Mouse (Mus musculus): ENCODE results near the gene Arpp19. TPM values are rescaled to one million over a fixed set of nuclear protein-coding genes. Genes with fewer than 3 reads are reported as not detected.

Gene Arpp19
- polyA plus RNA-seq, 1 experiment from 2014 or later, result 209 TPM

- Histone ChIP-seq H3K9ac (replicated peaks; ENCODE audit: low read depth, low read length) (peak overlapping the region; percentile 96), H3K4me2 (ENCODE audit: low read depth, low read length) (peak overlapping the region; percentile 70), H3K27me3 (ENCODE audit: control insufficient read depth, insufficient read depth, low read length) (no peaks in the 10 kb centered on the region), H3K27ac (ENCODE audit: low read depth, low read length) (no peak overlapping the region; the same call in 1 of the 2 replicates), H3K4me3 (ENCODE audit: low read depth, low read length) (peak overlapping the region; percentile 89), H3K9me3 (ENCODE audit: control insufficient read depth, low read length) (no peaks in the 10 kb centered on the region), H3K36me3 (ENCODE audit: control insufficient read depth, insufficient read depth, low read length) (no peaks in the 10 kb centered on the region), H3K4me1 (ENCODE audit: control insufficient read depth, insufficient read depth, low read length) (peaks cover 13% of the 10 kb centered on the region; the same call in 1 of the 2 replicates)
- 8% methylated on average over 3 of the region's 3 CpGs for WGBS
- ATAC-seq (ENCODE audit: low read depth), result no peak
These were observed 34.9 kb downstream of the Arpp19 start for GRCm38 (mm10) chr9:75072361-75072760.

- no peak overlapping the region for H3K4me3 ChIP-seq (ENCODE audit: low read depth, low read length)
- H3K9me3 ChIP-seq (ENCODE audit: control insufficient read depth, low read length), result no peaks in the 10 kb centered on the region
- ATAC-seq (ENCODE audit: low read depth), result no peak
- no peak overlapping the region for H3K27ac ChIP-seq (ENCODE audit: low read depth, low read length)
- H3K27me3 ChIP-seq (ENCODE audit: control insufficient read depth, insufficient read depth, low read length), result no peaks in the 10 kb centered on the region
- H3K9ac ChIP-seq (replicated peaks; ENCODE audit: low read depth, low read length), result no peak overlapping the region
- peaks cover 13% of the 10 kb centered on the region; the same call in 1 of the 2 replicates for H3K4me1 ChIP-seq (ENCODE audit: control insufficient read depth, insufficient read depth, low read length)
- H3K36me3 ChIP-seq (ENCODE audit: control insufficient read depth, insufficient read depth, low read length), result no peaks in the 10 kb centered on the region
- no peak overlapping the region for H3K4me2 ChIP-seq (ENCODE audit: low read depth, low read length)
These were observed 39.8 kb downstream of the Arpp19 start for GRCm38 (mm10) chr9:75077191-75077590.

GRCm38 (mm10) chr9:75085242-75085824 is 47.9 kb downstream of the Arpp19 start:
- H3K9ac ChIP-seq (replicated peaks; ENCODE audit: low read depth, low read length), result no peak overlapping the region
- WGBS, result 29% methylated on average over 5 of the region's 5 CpGs

GRCm38 (mm10) chr9:75087823-75088222 is 50.4 kb downstream of the Arpp19 start:
- Histone ChIP-seq H3K9ac (replicated peaks; ENCODE audit: low read depth, low read length) (no peak overlapping the region), H3K4me1 (ENCODE audit: control insufficient read depth, insufficient read depth, low read length) (peaks cover 8% of the 10 kb centered on the region), H3K36me3 (ENCODE audit: control insufficient read depth, insufficient read depth, low read length) (no peaks in the 10 kb centered on the region), H3K4me2 (ENCODE audit: low read depth, low read length) (no peak overlapping the region), H3K27ac (ENCODE audit: low read depth, low read length) (no peak overlapping the region; the same call in 1 of the 2 replicates), H3K27me3 (ENCODE audit: control insufficient read depth, insufficient read depth, low read length) (no peaks in the 10 kb centered on the region), H3K4me3 (ENCODE audit: low read depth, low read length) (no peak overlapping the region), H3K9me3 (ENCODE audit: control insufficient read depth, low read length) (no peaks in the 10 kb centered on the region)
- WGBS, result 55% methylated on average over 2 of the region's 2 CpGs
- no peak for ATAC-seq (ENCODE audit: low read depth)

More at GRCm38 (mm10) chr9:75085242-75085824, 47.9 kb downstream of the Arpp19 start:
- Histone ChIP-seq H3K4me3 (ENCODE audit: low read depth, low read length) (no peak overlapping the region), H3K4me1 (ENCODE audit: control insufficient read depth, insufficient read depth, low read length) (peaks cover 8% of the 10 kb centered on the region), H3K27me3 (ENCODE audit: control insufficient read depth, insufficient read depth, low read length) (no peaks in the 10 kb centered on the region), H3K4me2 (ENCODE audit: low read depth, low read length) (no peak overlapping the region), H3K36me3 (ENCODE audit: control insufficient read depth, insufficient read depth, low read length) (no peaks in the 10 kb centered on the region), H3K9me3 (ENCODE audit: control insufficient read depth, low read length) (no peaks in the 10 kb centered on the region), H3K27ac (ENCODE audit: low read depth, low read length) (no peak overlapping the region)
- peak; percentile 58; the same call in 1 of the 2 replicates for ATAC-seq (ENCODE audit: low read depth)

DNA sequence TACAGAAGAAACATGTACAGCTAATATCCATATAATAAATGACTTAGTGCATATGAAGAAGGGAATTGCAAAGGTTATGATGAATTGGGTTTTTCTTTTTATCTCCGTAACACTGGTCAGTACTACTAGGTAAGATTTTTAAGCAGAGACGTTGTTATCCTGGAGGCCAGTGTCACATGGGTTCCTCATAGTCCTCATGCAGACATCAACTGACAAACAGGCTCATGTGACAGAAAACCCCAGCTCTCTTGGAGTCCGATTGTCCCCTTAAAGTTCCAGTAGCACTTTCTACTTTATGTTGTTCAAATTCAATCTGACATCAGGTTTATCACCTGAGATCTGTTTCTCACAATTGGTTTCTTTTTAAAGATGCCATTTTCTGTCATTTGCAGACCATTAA is 51.9 kb downstream of the Arpp19 start:
- no peaks in the 10 kb centered on the region for H3K9me3 ChIP-seq (ENCODE audit: control insufficient read depth, low read length)
- no peak overlapping the region for H3K9ac ChIP-seq (replicated peaks; ENCODE audit: low read depth, low read length)
- no peaks in the 10 kb centered on the region for H3K27me3 ChIP-seq (ENCODE audit: control insufficient read depth, insufficient read depth, low read length)
- no peaks in the 10 kb centered on the region for H3K36me3 ChIP-seq (ENCODE audit: control insufficient read depth, insufficient read depth, low read length)
- H3K4me3 ChIP-seq (ENCODE audit: low read depth, low read length), result no peak overlapping the region
- H3K4me2 ChIP-seq (ENCODE audit: low read depth, low read length), result no peak overlapping the region
- H3K4me1 ChIP-seq (ENCODE audit: control insufficient read depth, insufficient read depth, low read length), result peaks cover 8% of the 10 kb centered on the region
- ATAC-seq (ENCODE audit: low read depth), result no peak
- WGBS, result 90% methylated on average over 3 of the region's 3 CpGs
- H3K27ac ChIP-seq (ENCODE audit: low read depth, low read length), result no peak overlapping the region

GRCm38 (mm10) chr9:75092134-75092533 is 54.7 kb downstream of the Arpp19 start:
- Histone ChIP-seq H3K27ac (ENCODE audit: low read depth, low read length) (no peak overlapping the region), H3K9ac (replicated peaks; ENCODE audit: low read depth, low read length) (no peak overlapping the region), H3K4me3 (ENCODE audit: low read depth, low read length) (no peak overlapping the region), H3K9me3 (ENCODE audit: control insufficient read depth, low read length) (no peaks in the 10 kb centered on the region), H3K36me3 (ENCODE audit: control insufficient read depth, insufficient read depth, low read length) (no peaks in the 10 kb centered on the region), H3K27me3 (ENCODE audit: control insufficient read depth, insufficient read depth, low read length) (no peaks in the 10 kb centered on the region), H3K4me1 (ENCODE audit: control insufficient read depth, insufficient read depth, low read length) (no peaks in the 10 kb centered on the region), H3K4me2 (ENCODE audit: low read depth, low read length) (no peak overlapping the region)
- ATAC-seq (ENCODE audit: low read depth), result no peak
- WGBS, result 77% methylated on average over 1 of the region's 1 CpGs

- H3K4me3 ChIP-seq (ENCODE audit: low read depth, low read length), result no peak overlapping the region
- 83% methylated on average over 3 of the region's 3 CpGs for WGBS
- no peaks in the 10 kb centered on the region for H3K36me3 ChIP-seq (ENCODE audit: control insufficient read depth, insufficient read depth, low read length)
- no peak for ATAC-seq (ENCODE audit: low read depth)
- H3K9ac ChIP-seq (replicated peaks; ENCODE audit: low read depth, low read length), result no peak overlapping the region
- H3K4me2 ChIP-seq (ENCODE audit: low read depth, low read length), result no peak overlapping the region
- H3K27me3 ChIP-seq (ENCODE audit: control insufficient read depth, insufficient read depth, low read length), result no peaks in the 10 kb centered on the region
- H3K27ac ChIP-seq (ENCODE audit: low read depth, low read length), result no peak overlapping the region
- H3K9me3 ChIP-seq (ENCODE audit: control insufficient read depth, low read length), result no peaks in the 10 kb centered on the region
- no peaks in the 10 kb centered on the region for H3K4me1 ChIP-seq (ENCODE audit: control insufficient read depth, insufficient read depth, low read length)
These were observed 57.3 kb downstream of the Arpp19 start for GRCm38 (mm10) chr9:75094762-75095161.

GRCm38 (mm10) chr9:75098937-75099336 is 61.5 kb downstream of the Arpp19 start:
- H3K9me3 ChIP-seq (ENCODE audit: control insufficient read depth, low read length), result no peaks in the 10 kb centered on the region
- no peak for ATAC-seq (ENCODE audit: low read depth)
- 98% methylated on average over 9 of the region's 9 CpGs for WGBS

DNA sequence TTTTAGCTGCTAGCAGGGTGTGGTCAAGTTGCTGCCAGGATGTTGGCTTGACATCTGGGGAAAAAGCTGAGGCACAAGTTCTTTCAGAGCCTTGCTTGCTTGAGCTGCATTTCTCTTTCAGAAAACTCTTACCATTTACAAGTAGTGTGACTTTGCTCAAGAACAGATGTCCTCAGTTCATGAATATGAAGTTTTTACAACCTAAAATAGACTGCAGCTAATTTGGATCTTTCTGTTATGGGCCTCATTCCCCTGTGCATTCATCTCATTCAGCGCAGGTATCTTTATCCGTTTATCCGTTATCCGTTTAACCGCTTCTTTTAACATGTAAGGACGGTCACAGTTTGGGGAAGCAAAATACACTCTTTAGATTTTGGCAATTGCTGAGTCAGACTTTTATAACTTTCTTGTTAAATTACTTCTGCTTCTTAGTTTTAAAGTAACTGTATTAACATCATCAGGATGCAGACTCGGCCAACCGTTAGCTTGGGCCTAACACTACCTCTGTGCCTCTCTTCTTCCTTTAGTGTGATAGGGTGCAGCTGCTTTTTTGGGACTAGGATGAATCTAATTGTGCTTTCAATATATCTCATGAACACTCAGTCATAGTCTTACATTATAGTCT is 62.9 kb downstream of the Arpp19 start:
- no peak overlapping the region for H3K4me2 ChIP-seq (ENCODE audit: low read depth, low read length)
- no peaks in the 10 kb centered on the region for H3K36me3 ChIP-seq (ENCODE audit: control insufficient read depth, insufficient read depth, low read length)
- no peaks in the 10 kb centered on the region for H3K27me3 ChIP-seq (ENCODE audit: control insufficient read depth, insufficient read depth, low read length)
- ATAC-seq (ENCODE audit: low read depth), result no peak
- no peak overlapping the region for H3K9ac ChIP-seq (replicated peaks; ENCODE audit: low read depth, low read length)
- H3K27ac ChIP-seq (ENCODE audit: low read depth, low read length), result no peak overlapping the region
- no peaks in the 10 kb centered on the region for H3K4me1 ChIP-seq (ENCODE audit: control insufficient read depth, insufficient read depth, low read length)
- H3K4me3 ChIP-seq (ENCODE audit: low read depth, low read length), result no peak overlapping the region
- no peaks in the 10 kb centered on the region for H3K9me3 ChIP-seq (ENCODE audit: control insufficient read depth, low read length)
- 96% methylated on average over 8 of the region's 8 CpGs for WGBS

More at GRCm38 (mm10) chr9:75098937-75099336, 61.5 kb downstream of the Arpp19 start:
- Histone ChIP-seq H3K4me1 (ENCODE audit: control insufficient read depth, insufficient read depth, low read length) (no peaks in the 10 kb centered on the region), H3K4me2 (ENCODE audit: low read depth, low read length) (no peak overlapping the region), H3K27me3 (ENCODE audit: control insufficient read depth, insufficient read depth, low read length) (no peaks in the 10 kb centered on the region), H3K9ac (replicated peaks; ENCODE audit: low read depth, low read length) (no peak overlapping the region), H3K27ac (ENCODE audit: low read depth, low read length) (no peak overlapping the region), H3K4me3 (ENCODE audit: low read depth, low read length) (no peak overlapping the region), H3K36me3 (ENCODE audit: control insufficient read depth, insufficient read depth, low read length) (no peaks in the 10 kb centered on the region)
